Mouse (Mus musculus) heart, embryonic 10.5 days (tissue): ENCODE data around the gene Map1s. TPM values are rescaled to one million over a fixed set of nuclear protein-coding genes. Genes with fewer than 3 reads are reported as not detected.

Experiments used
- DNase-seq: peaks from one replicate; pipeline ENCODE4 v3.0.0-alpha.2; 2017; ENCODE audit warnings: low spot score
- H3K27ac ChIP-seq: fragments of 300-500 bp; sonication (generic); 2 replicates; pipeline ENCODE4 v1.5.1; 2016; ENCODE audit warnings: mild to moderate bottlenecking
- H3K27me3 ChIP-seq: fragments of 300-500 bp; sonication (generic); 2 replicates; pipeline ENCODE4 v1.6.1; 2016; ENCODE audit warnings: mild to moderate bottlenecking; ENCODE audit not compliant: poor library complexity, insufficient read depth, severe bottlenecking
- H3K36me3 ChIP-seq: fragments of 300-500 bp; sonication (generic); 2 replicates; pipeline ENCODE4 v1.6.1; 2016; ENCODE audit warnings: mild to moderate bottlenecking, moderate library complexity
- H3K4me1 ChIP-seq: fragments of 300-500 bp; sonication (generic); 2 replicates; pipeline ENCODE4 v1.6.1; 2016; ENCODE audit warnings: mild to moderate bottlenecking
- H3K4me3 ChIP-seq: fragments of 300-500 bp; sonication (generic); 2 replicates; pipeline ENCODE4 v1.5.1; 2016; ENCODE audit warnings: mild to moderate bottlenecking, moderate library complexity
- H3K9me3 ChIP-seq: fragments of 300-500 bp; sonication (generic); 2 replicates; pipeline ENCODE4 v1.6.1; 2016; ENCODE audit warnings: mild to moderate bottlenecking, moderate library complexity
- WGBS: fragments of 180-500 bp; shearing (Covaris S2); methylation state at CpG from one replicate; pipeline ENCODE4 v1.1.7; 2016; 5-methylcytosine and 5-hydroxymethylcytosine counted together
- polyA plus RNA-seq: library from polyadenylated mRNA; unstranded; fragments of >200 nt; fragmentation: Nextera tagmentation; extraction: Ambion mirVana; gene quantifications from 2 replicates; pipeline ENCODE4 v1.2.1, GENCODE M21; 2016

Gene Map1s
- polyA plus RNA-seq, 1 experiment from 2014 or later: 58.4 TPM

DNA sequence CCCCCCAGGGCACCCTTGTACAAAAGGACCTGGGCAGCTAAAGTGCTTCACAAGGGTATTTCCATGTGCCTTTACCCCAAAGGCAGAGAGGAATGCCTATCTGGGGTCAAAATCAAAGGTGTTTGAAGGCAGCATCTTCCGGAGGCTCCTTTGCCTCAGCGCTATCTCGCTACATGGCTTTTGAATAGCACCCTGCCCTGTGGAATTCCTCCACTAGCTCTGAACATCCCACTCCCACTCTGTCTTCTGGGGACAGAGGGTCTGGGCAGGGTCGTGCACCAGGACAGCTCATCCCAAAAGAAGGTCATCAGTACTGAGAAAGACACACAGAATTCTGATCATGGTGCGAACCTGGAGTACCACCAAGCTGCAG is 36.5 kb upstream of the Map1s start:
- DNase-seq: no peak
- 42% methylated on average over 5 of the region's 5 CpGs for WGBS
- no peaks in the 10 kb centered on the region for H3K9me3 ChIP-seq
- H3K27ac ChIP-seq: peak overlapping the region; percentile 83
- peaks cover 68% of the 10 kb centered on the region for H3K4me1 ChIP-seq
- peak overlapping the region; percentile 47 for H3K4me3 ChIP-seq
- peaks cover 9% of the 10 kb centered on the region for H3K36me3 ChIP-seq
- H3K27me3 ChIP-seq: 0 out of 2 replicates have a peak, but pooled peaks cover 10% of the 10 kb centered on the region

GRCm38 (mm10) chr8:70869601-70870041 is 36.1 kb upstream of the Map1s start:
- H3K4me3 ChIP-seq: no peak overlapping the region
- 0 out of 2 replicates have a peak, but pooled peaks cover 6% of the 10 kb centered on the region for H3K27me3 ChIP-seq
- peaks cover 65% of the 10 kb centered on the region for H3K4me1 ChIP-seq
- H3K27ac ChIP-seq: peak overlapping the region; percentile 83; the same call in 1 of the 2 replicates
- WGBS: 52% methylated on average over 16 of the region's 16 CpGs
- peak; percentile 90 for DNase-seq
- H3K9me3 ChIP-seq: no peaks in the 10 kb centered on the region
- H3K36me3 ChIP-seq: peaks cover 9% of the 10 kb centered on the region

DNA sequence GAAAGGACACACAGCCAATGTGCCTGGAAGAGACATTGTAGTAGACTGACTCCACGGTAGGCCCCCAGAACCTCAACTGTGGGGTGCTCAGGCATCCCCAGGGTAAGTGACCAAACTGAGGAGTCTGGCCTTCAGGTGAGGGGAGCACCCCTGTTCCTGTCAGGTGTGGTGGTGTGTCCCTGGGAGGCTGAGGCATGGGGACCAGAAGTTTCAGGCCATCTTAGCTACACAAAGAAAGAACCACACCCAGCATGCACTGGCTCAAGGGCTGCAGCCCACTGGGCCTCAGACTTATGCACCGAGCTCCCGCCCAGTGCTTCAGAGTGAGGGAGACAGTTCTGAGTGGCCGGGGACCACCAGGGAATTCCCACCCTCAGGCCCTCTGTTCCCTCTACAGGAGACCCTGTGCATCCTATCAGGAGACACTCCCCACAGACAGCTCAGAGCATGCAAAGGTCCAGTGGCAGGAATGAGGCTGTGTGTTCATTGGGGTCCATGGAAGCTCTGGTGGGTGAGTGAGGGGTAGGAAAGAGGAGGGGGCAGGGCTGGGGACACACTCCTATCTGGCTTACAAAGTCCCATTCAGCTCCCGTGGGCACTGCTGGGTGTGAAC is 34.4 kb upstream of the Map1s start:
- Histone ChIP-seq H3K27ac (no peak overlapping the region; the same call in 1 of the 2 replicates), H3K4me1 (peaks cover 51% of the 10 kb centered on the region), H3K4me3 (peak overlapping the region; percentile 2; the same call in 1 of the 2 replicates), H3K36me3 (peaks cover 9% of the 10 kb centered on the region), H3K9me3 (no peaks in the 10 kb centered on the region), H3K27me3 (0 out of 2 replicates have a peak, but pooled peaks cover 5% of the 10 kb centered on the region)
- WGBS: 84% methylated on average over 5 of the region's 5 CpGs
- no peak for DNase-seq

DNA sequence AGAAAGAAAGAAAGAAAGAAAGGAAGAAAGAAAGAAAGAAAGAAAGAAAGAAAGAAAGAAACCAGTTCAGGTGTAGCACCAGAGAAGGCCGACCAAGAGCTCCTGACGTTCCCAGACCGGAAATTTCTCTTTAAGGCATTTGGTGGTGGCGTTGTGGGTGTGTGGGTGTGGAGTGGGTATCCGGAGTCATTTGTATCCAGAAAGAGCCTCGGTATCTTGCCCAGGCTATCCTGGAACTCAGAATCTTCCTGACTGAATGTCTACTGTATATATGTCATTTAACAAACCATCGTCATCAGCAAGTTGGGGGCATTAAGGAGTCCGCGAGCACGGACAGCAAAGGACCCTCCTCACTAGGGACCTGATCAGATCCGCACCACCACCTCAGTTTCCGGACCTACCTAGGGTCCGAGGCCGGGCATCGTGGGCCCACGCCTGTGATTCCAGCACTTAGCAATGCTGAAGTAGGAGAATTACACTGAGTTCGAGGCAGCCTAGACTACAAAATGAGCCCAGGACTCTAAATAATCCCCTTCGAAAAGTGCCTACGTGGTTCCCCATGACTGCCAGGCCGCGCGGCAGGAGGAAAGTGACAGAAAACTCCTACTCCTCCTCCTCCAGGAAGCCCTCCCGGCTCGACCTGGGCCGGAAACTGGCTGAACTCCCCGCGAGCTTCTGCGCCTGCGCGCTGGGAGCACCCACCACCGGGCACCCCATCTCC is 32.9 kb upstream of the Map1s start:
- no peaks in the 10 kb centered on the region for H3K9me3 ChIP-seq
- H3K27me3 ChIP-seq: 0 out of 2 replicates have a peak, but pooled peaks cover 5% of the 10 kb centered on the region
- peak overlapping the region; percentile 91 for H3K27ac ChIP-seq
- H3K4me3 ChIP-seq: peak overlapping the region; percentile 71
- peaks cover 47% of the 10 kb centered on the region for H3K4me1 ChIP-seq
- H3K36me3 ChIP-seq: peaks cover 5% of the 10 kb centered on the region; the same call in 1 of the 2 replicates
- WGBS: 8% methylated on average over 31 of the region's 31 CpGs
- DNase-seq: no peak

- Histone ChIP-seq H3K4me1 (peaks cover 41% of the 10 kb centered on the region), H3K36me3 (no peaks in the 10 kb centered on the region), H3K27ac (peak within 1 kb of the TSS; percentile 91), H3K27me3 (no peaks in the 10 kb centered on the region), H3K9me3 (no peaks in the 10 kb centered on the region), H3K4me3 (peak within 1 kb of the TSS; percentile 71)
- WGBS: 1% methylated on average over 46 of the region's 46 CpGs
- peak; percentile 97 for DNase-seq
Observed at GRCm38 (mm10) chr8:70873364-70873985, 32.3 kb upstream of the Map1s start, which contains the start of gene Ccdc124. Gene Ccdc124, minus strand, starts transcription at chr8:70873935.

GRCm38 (mm10) chr8:70874441-70874840 is 31.3 kb upstream of the Map1s start:
- H3K27me3 ChIP-seq: no peaks in the 10 kb centered on the region
- H3K36me3 ChIP-seq: no peaks in the 10 kb centered on the region
- no peaks in the 10 kb centered on the region for H3K9me3 ChIP-seq
- no peak overlapping the region for H3K27ac ChIP-seq
- H3K4me3 ChIP-seq: 0 out of 2 replicates have a peak overlapping the region, but pooled peaks have one; percentile 71
- peaks cover 31% of the 10 kb centered on the region for H3K4me1 ChIP-seq
- DNase-seq: no peak
- WGBS: 85% methylated on average over 13 of the region's 13 CpGs

GRCm38 (mm10) chr8:70876382-70876781 is 29.4 kb upstream of the Map1s start:
- Histone ChIP-seq H3K4me1 (peaks cover 31% of the 10 kb centered on the region), H3K27me3 (0 out of 2 replicates have a peak, but pooled peaks cover 3% of the 10 kb centered on the region), H3K27ac (no peak overlapping the region), H3K9me3 (no peaks in the 10 kb centered on the region), H3K4me3 (no peak overlapping the region), H3K36me3 (no peaks in the 10 kb centered on the region)
- 62% methylated on average over 4 of the region's 4 CpGs for WGBS
- DNase-seq: no peak

GRCm38 (mm10) chr8:70878178-70878577 is 27.6 kb upstream of the Map1s start:
- Histone ChIP-seq H3K36me3 (no peaks in the 10 kb centered on the region), H3K4me3 (no peak overlapping the region), H3K27ac (no peak overlapping the region), H3K4me1 (peaks cover 23% of the 10 kb centered on the region), H3K9me3 (no peaks in the 10 kb centered on the region), H3K27me3 (0 out of 2 replicates have a peak, but pooled peaks cover 3% of the 10 kb centered on the region)
- no peak for DNase-seq
- 39% methylated on average over 2 of the region's 2 CpGs for whole genome bisulfite sequencing

GRCm38 (mm10) chr8:70879500-70879899 is 26.2 kb upstream of the Map1s start:
- no peaks in the 10 kb centered on the region for H3K36me3 ChIP-seq
- H3K27ac ChIP-seq: no peak overlapping the region
- 48% methylated on average over 4 of the region's 4 CpGs for WGBS
- no peak overlapping the region for H3K4me3 ChIP-seq
- 0 out of 2 replicates have a peak, but pooled peaks cover 3% of the 10 kb centered on the region for H3K27me3 ChIP-seq
- peaks cover 16% of the 10 kb centered on the region for H3K4me1 ChIP-seq
- H3K9me3 ChIP-seq: no peaks in the 10 kb centered on the region
- no peak for DNase-seq

DNA sequence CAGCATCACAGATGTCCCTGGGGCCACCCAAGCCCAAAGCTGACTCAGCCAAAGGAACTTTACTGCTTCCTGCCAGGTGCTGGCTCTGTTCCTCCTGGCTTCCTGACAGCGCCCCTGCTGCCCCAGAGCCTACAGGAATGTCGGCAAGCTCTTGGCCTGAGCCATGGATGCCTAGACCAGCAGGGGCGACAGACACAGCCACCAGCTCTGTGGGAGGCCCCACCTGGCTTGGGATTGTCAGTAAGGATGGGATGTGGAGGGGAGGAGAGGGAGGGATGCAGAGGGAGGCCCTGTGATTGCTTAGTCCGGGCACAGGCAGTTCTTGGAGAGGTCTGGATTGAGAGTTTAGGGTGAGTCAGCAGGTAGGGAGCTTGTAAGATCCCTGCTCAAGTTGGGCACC is 25.6 kb upstream of the Map1s start:
- no peak for DNase-seq
- peaks cover 4% of the 10 kb centered on the region; the same call in 1 of the 2 replicates for H3K27me3 ChIP-seq
- H3K36me3 ChIP-seq: no peaks in the 10 kb centered on the region
- H3K4me3 ChIP-seq: no peak overlapping the region
- 4% methylated on average over 4 of the region's 4 CpGs for WGBS
- peaks cover 16% of the 10 kb centered on the region for H3K4me1 ChIP-seq
- H3K9me3 ChIP-seq: no peaks in the 10 kb centered on the region
- no peak overlapping the region for H3K27ac ChIP-seq

- WGBS: 16% methylated on average over 11 of the region's 11 CpGs
Observed at GRCm38 (mm10) chr8:70880546-70880945, 25.2 kb upstream of the Map1s start.

DNA sequence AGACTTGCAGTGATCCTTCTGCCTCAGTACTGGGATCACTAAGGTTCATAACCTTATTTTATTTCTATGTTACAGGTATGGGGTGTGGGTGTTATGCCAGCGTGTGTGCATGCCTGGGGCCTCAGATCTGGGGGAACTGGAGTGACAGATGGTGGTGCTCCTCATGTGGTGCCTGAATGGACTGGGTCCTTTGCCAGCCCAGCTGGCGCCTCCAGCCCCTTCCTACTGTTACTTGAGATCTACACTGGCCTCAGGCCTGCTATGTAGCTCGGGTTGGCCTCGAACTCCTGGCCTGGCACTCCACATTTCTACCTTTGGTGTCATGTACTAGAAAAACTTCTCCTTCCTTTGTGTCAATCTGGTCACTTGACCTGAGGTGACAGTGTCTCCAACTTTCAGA is 21.5 kb upstream of the Map1s start:
- peaks cover 38% of the 10 kb centered on the region; the same call in 1 of the 2 replicates for H3K27me3 ChIP-seq
- no peak for DNase-seq

More at GRCm38 (mm10) chr8:70880546-70880945, 25.2 kb upstream of the Map1s start:
- Histone ChIP-seq H3K9me3 (no peaks in the 10 kb centered on the region), H3K27ac (no peak overlapping the region), H3K4me3 (no peak overlapping the region), H3K4me1 (peaks cover 16% of the 10 kb centered on the region), H3K36me3 (no peaks in the 10 kb centered on the region), H3K27me3 (peaks cover 8% of the 10 kb centered on the region; the same call in 1 of the 2 replicates)
- no peak for DNase-seq

More for the DNA sequence above, 21.5 kb upstream of the Map1s start:
- Histone ChIP-seq H3K4me1 (peaks cover 17% of the 10 kb centered on the region), H3K9me3 (no peaks in the 10 kb centered on the region), H3K4me3 (no peak overlapping the region), H3K36me3 (no peaks in the 10 kb centered on the region), H3K27ac (no peak overlapping the region)
- 78% methylated on average over 4 of the region's 4 CpGs for WGBS
